Mouse (Mus musculus): ENCODE measurements around the gene Slc22a22. TPM values are rescaled to one million over a fixed set of nuclear protein-coding genes. Genes with fewer than 3 reads are reported as not detected.

The Slc22a22 gene
- not detected for total RNA-seq (2021)

DNA sequence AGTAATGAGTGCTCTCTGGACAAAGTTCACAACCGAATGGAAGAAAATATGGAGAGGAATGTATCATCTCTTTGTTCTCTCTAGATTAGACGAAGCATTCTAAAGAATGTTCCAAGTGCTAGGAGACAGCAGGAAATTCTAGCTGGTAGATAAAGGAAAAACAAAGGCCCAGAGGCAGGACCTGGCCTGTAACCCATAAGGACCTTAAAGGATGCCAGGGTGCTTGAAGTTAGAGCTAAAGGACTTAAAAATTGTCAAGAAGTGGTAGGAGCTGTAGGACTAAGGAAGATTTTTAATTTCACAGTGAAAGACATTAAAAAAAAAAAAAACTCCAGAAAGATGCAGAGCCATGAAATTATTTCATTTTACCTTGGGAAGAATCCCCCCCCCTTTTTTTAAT, at the start of gene Slc22a22:
Gene Slc22a22 (minus strand): TSS at position 101 of the 400 bp plus-strand sequence.
- no peak for DNase-seq
- intact Hi-C loops (cut with DNase I), result no loop called here

GRCm38 (mm10) chr15:57523510-57524298, 46.3 kb upstream of the Slc22a22 start:
- no peak for DNase-seq
- intact Hi-C loops (cut with DNase I), result no loop called here

DNA sequence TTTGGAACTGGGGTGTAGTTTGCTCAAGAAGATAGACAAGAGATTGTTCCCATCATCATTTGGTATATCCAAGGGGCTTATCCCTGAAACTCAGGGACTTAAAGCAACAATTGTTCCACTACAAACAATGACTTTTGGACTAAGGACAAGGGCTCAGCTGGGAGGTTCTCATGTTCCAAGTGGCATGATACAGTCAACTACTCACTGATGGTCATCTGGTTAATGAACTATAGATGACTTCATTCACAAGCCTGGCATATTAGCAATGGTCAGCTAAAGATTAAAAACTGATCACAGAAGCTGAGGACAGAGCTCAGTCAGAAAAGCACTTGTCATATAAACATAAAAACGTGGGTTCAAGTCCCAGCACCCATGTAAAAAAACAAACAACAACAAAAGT, 44.7 kb upstream of the Slc22a22 start:
- no peak for DNase-seq
- intact Hi-C loops (cut with DNase I), result no loop called here

DNA sequence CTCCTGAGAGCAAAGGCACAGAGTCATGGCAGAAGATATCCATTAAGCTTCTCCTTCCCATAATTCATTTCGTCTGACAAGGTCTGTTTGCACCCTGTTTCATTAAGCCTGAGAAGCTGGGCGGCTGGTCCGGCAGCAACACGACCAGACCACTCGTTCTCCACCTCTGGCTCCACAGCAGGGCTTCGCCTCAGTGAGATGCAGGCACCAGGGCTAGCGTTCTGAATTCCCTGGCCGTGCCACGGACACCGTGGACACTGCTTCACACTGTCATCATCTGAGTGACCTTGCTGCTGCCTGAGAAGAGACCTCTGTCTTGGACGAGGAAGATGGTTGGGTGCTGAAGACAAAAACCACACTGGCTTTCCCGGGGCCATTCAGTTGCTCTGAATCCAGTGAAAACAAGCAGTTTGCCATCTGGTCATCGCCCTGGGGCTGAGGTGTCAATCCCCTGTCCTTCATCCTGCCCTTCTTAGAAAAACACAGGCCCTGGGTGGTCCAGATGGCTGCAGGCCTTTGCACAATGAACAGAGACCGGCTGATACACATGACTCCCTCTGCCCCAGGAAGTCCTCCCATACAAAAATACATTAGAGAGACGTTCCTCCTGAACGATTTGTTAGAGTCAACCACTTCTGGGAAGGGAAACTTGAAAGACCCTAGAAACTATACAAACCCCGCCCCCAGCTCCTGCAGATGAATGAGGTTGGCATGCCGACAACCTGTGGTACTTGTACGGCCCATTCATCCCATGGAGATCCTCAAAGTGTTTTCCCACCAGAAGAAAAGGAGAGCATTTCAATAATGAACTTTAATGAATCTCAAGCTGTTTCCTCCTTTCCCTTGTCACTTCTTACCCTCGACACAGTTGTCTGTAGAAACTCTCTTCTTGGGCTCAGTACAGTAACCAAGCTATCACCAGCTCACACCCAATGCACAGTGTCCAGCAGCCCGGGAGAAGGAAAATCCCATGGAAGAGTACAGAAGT, 32.1 kb upstream of the Slc22a22 start:
- DNase-seq, result no peak
- intact Hi-C loops (cut with DNase I), result loop anchor here (2.0 to 5.0 kb wide), 2 partner anchors 1173 to 1442 kb away; no protein-coding TSS in a partner anchor

GRCm38 (mm10) chr15:57508242-57509184, 31.1 kb upstream of the Slc22a22 start:
- DNase-seq, result peak; percentile 62 to 79
- intact Hi-C loops (cut with DNase I), result loop anchor here (2.0 to 5.0 kb wide), 2 partner anchors 1172 to 1441 kb away; no protein-coding TSS in a partner anchor

DNA sequence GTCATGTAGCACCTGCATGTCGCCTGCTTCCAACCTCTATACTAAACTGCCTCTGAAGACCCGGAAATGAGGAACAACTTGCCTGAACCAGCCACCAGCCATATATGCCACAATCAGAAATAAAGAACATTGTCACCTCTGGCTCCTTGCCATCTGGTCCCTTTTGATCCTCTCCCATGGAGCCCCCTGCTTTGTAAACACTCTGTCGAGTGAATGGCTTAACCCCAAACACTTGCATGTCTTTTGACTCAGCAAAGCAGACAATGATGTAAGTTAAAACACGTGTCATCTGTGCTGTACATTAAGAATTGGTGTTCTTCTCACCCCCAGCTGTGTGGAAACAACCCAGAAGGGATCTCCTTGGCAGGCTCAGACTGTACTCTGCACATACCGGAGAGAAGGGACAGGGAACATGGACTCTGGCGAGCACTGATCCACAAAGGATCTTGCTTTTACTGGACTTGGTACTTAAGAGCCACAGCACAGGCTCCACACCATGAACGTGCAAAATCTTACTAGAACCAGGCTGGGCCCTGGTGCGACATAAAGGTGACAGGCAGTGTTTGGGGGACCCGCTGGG, 26.8 kb upstream of the Slc22a22 start:
- DNase-seq, result no peak
- intact Hi-C loops (cut with DNase I), result no loop called here

- intact Hi-C loops (cut with DNase I), result no loop called here
- DNase-seq, result no peak
These were observed 26.2 kb upstream of the Slc22a22 start for GRCm38 (mm10) chr15:57503656-57504055.

DNA sequence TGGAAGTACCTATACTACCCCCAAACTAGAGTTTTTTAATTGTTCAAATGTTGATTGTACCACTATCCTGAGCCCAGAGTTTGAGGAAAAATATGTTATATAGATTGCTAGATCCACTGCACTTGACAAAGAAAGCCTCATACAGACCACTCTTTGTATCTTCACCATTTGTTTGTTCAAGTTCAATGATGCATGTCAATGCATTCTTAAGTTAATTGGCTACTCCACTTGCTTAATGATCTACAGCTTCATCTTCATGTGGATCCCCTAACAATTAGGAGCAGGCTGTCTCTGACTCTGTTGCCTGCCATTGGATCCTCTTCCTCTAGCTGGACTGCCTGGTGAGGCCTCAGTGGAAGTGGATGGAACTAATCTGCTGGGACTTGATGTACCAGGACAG, 24.1 kb upstream of the Slc22a22 start:
- intact Hi-C loops (cut with DNase I), result no loop called here
- DNase-seq, result no peak

- intact Hi-C loops (cut with DNase I), result no loop called here
- no peak for DNase-seq
These were observed 18.7 kb upstream of the Slc22a22 start for GRCm38 (mm10) chr15:57496106-57496505.

DNA sequence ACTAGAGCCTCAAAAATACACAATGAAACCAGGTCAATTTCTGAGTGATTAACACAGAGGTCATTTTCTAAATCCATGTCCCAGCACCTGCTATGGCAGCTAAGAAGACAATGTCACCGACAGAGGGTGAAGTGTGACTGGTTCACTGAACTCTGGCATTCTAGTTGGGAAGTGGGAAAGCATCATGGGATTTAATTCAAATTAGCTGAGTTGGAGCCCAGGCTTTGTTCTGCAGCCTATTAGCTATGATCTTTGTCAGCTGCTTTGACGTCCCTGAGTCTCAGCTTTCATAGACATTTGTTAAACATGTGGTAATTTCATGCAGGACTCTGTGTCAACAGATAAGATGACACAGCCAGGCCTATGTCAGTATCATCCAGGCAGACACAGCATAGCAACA, 5.1 kb upstream of the Slc22a22 start:
- DNase-seq, result no peak
- intact Hi-C loops (cut with DNase I), result no loop called here

DNA sequence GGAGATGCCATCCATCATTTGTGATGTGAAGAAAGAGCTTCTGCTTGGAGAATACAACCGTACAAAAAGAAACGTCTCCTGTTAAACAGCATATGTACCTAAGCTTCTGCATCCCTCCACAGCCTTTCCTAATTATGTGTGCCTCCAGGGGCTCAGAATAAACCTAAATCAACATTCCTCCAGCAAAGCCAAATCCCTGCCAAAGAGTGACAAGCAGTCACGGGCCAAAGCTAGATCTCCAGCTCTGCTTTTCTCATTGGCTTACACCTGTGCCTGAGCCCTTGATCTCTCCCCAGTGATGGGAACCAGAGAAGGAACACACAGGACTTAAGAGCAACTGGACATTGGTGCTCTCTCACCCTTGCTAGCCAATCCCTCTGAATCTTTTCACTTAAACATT, 5.8 kb downstream of the Slc22a22 start:
- no peak for DNase-seq
- intact Hi-C loops (cut with DNase I), result no loop called here

- no peak for DNase-seq
- intact Hi-C loops (cut with DNase I), result no loop called here
These were observed 11.4 kb downstream of the Slc22a22 start for GRCm38 (mm10) chr15:57465996-57466395.

DNA sequence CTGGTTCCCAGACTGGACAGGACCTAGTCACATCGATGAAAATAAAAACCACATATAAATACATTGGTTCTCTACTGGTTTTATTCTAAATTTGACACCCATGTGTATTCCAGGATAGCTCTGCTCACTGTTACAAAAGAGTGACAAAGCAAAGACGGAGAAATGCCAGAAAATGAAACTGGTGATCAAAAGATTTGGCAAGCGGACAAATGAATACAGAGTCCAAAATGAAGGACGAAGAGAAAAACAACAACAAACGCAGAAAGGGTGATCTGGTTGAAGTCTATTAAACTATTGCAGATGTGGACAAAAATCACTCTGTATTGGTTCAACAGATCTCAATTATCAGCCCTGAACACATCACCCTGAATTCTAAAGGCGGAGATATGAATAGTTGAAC, 12.4 kb downstream of the Slc22a22 start:
- no peak for DNase-seq
- intact Hi-C loops (cut with DNase I), result no loop called here

- DNase-seq, result no peak
- intact Hi-C loops (cut with DNase I), result no loop called here
These were observed 13.4 kb downstream of the Slc22a22 start for GRCm38 (mm10) chr15:57464066-57464465.

DNA sequence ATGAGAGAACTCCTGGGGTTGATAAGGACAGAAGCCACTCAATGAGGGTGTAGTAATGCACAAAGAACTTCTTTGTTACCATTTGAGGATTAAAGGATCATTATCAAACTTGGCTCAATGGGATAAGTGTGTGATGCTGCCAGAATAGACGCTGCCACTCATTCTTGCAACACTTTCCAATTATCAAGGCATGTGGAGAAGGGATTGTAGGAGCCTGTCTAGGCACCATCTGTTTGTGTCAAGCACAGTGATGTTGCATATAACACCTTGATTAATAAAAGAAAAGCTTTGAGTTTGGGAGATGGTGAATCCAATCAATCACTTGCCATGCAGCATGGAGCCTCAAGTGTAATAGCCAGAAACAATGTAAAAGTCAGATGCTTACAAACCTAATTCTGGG, 16.1 kb downstream of the Slc22a22 start:
- intact Hi-C loops (cut with DNase I), result no loop called here

DNA sequence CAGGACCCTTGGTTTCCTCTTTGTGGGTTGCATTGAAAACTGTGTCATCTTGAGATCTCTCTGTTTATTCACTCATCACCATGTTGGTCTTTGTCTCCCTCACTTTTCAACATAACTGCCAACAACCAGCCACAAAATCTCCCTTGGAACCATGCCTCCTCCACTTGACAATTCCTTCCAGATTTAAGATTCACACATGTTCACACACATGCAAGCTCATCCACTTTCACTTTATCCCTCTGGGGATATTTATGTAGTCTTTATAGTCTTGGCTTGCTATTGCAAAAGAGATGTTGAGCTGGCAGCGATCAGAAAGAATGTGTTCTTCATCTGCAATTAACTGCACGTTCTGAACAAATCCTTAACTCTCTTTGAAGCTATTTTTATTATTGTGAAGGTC, 20.1 kb downstream of the Slc22a22 start:
- DNase-seq, result no peak
- intact Hi-C loops (cut with DNase I), result no loop called here

More for the DNA sequence above, 16.1 kb downstream of the Slc22a22 start:
- no peak for DNase-seq

DNA sequence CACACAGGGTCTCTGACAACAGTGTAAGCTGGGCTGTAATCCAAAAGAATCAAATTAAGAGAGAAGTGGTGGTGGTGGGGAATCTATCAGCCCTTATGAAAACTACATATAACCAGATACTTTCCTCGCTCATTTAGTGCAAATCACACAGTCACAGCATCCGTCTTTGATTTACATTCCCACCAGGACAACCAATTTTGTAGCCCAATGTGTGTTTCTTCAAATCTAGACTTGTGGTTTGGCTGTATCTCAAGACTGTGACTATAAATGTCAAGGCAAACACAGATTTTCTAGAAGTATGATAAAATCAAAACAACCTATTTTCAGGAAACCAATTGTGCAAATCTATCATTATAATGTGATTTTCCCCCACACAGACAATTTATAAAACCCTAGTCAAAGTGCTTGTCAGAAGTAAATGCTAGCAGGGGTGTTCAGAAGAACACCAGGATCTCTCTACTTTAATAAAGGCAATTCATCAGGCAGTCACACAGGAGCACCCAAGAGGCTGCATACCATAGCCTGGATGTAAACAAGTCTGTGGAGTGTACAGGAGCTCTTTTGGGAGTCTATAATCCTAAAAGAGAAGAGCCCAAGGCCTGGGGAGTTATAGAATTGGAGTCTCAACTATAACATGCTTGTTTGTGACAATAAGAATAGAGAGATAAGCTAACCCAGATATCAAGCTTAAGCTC, 42.6 kb downstream of the Slc22a22 start:
- intact Hi-C loops (cut with DNase I), result no loop called here
- DNase-seq, result no peak

DNA sequence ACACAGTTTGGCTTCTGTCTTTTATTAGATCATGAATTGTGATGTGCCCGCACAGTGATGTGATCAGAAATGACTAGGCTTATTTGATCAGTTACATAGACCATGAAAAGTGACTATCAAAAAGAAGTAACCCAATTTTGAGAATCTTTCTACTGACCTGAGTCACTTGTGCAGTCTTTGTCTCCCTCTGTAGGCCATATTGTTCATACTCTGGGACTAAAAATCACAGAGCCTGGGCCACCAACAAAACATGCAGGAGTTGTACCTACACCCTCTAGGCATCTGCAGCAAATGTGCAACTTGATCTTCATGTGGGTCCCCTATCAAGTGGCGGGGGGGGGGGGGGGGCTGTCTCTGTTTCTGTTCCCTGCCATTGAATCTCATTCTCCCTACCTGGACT, 68.9 kb downstream of the Slc22a22 start:
- intact Hi-C loops (cut with DNase I), result loop anchor here (5.0 kb wide), 1 partner anchor 1341 kb away; no protein-coding TSS in a partner anchor

DNA sequence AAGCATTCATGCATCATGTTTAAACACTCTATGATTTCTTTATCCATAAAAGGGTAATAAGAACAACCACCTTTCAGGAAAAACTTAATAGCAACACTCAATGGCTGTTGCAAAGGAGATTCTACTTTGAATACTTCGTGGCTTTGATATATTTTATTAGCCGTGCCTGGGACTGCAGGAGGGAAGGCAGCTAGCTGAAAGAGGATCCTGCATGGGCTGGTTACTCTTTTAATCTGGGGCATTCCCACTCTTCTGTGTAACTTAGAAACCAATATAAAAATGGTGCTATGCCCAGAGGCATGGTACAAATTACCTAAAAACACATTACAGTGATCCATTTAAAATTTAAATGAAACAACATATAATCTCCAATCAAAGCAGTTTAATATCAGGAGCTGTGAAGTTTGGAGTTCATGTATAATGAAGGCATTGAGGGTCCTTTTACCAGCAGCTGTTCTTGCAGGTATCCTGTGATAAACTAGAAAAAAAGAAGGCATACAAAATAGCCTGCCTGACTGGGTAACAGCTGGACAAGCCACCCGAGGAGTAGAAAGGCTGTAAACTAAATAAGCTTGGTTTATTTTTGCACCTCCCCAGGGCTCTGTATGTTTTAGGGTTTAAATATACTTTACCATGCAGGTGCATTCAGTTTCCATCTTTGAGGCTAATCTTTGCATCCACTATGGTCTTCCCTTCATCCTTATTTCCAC, 78.8 kb downstream of the Slc22a22 start:
- intact Hi-C loops (cut with DNase I), result no loop called here
- DNase-seq, result no peak

More for the DNA sequence above, 68.9 kb downstream of the Slc22a22 start:
- DNase-seq, result no peak
